Mouse (Mus musculus) limb, embryonic 15.5 days (tissue): ENCODE results near the gene Egf. TPM values are rescaled to one million over a fixed set of nuclear protein-coding genes. Genes with fewer than 3 reads are reported as not detected.

Experiments used
- ATAC-seq: fragments of 200-750 bp; cut with Nextera tagmentation; 2 replicates; pipeline ENCODE4 v1.8.0; 2017; ENCODE audit warnings: low read depth, moderate TSS enrichment; ENCODE audit not compliant: insufficient number of reproducible peaks, low FRiP score, low TSS enrichment
- H3K27ac ChIP-seq: fragments of 300-500 bp; sonication (generic); 2 replicates; pipeline ENCODE4 v1.5.1; 2015; ENCODE audit warnings: moderate library complexity, mild to moderate bottlenecking, inconsistent platforms
- H3K27me3 ChIP-seq: fragments of 300-500 bp; sonication (generic); 2 replicates; pipeline ENCODE4 v1.6.1; 2015; ENCODE audit warnings: inconsistent platforms
- H3K36me3 ChIP-seq: fragments of 300-500 bp; sonication (generic); 2 replicates; pipeline ENCODE4 v1.6.1; 2015; ENCODE audit warnings: inconsistent platforms
- H3K4me1 ChIP-seq: fragments of 300-500 bp; sonication (generic); 2 replicates; pipeline ENCODE4 v1.6.1; 2015; ENCODE audit warnings: inconsistent platforms
- H3K4me2 ChIP-seq: fragments of 300-500 bp; sonication (generic); 2 replicates; pipeline ENCODE4 v1.6.1; 2015; ENCODE audit warnings: mild to moderate bottlenecking, inconsistent platforms
- H3K4me3 ChIP-seq: fragments of 300-500 bp; sonication (generic); 2 replicates; pipeline ENCODE4 v1.5.1; 2015; ENCODE audit warnings: mild to moderate bottlenecking, inconsistent platforms
- H3K9ac ChIP-seq: fragments of 300-500 bp; sonication (generic); 2 replicates; pipeline ENCODE4 v1.6.1; 2015; ENCODE audit warnings: inconsistent platforms
- H3K9me3 ChIP-seq: fragments of 300-500 bp; sonication (generic); 2 replicates; pipeline ENCODE4 v1.6.1; 2016; ENCODE audit warnings: inconsistent platforms
- WGBS: fragments of 180-500 bp; shearing (Covaris S2); methylation state at CpG from one replicate; pipeline ENCODE4 v1.1.7; 2015; 5-methylcytosine and 5-hydroxymethylcytosine counted together
- polyA plus RNA-seq: library from polyadenylated mRNA; unstranded; fragments of >200 nt; fragmentation: Nextera tagmentation; extraction: Ambion mirVana; gene quantifications from 2 replicates; pipeline ENCODE4 v1.2.1, GENCODE M21; 2015

The Egf gene
- polyA plus RNA-seq, 1 experiment from 2014 or later = 1.9 TPM

GRCm38 (mm10) chr3:129698882-129699281 lies 56.2 kb downstream of the Egf start:
- Histone ChIP-seq H3K4me2 (no peak overlapping the region), H3K27ac (no peak overlapping the region), H3K27me3 (no peaks in the 10 kb centered on the region), H3K4me1 (no peaks in the 10 kb centered on the region), H3K4me3 (no peak overlapping the region), H3K36me3 (no peaks in the 10 kb centered on the region), H3K9me3 (no peaks in the 10 kb centered on the region), H3K9ac (no peak overlapping the region)
- no peak for ATAC-seq
- WGBS = 62% methylated on average over 8 of the region's 8 CpGs

DNA sequence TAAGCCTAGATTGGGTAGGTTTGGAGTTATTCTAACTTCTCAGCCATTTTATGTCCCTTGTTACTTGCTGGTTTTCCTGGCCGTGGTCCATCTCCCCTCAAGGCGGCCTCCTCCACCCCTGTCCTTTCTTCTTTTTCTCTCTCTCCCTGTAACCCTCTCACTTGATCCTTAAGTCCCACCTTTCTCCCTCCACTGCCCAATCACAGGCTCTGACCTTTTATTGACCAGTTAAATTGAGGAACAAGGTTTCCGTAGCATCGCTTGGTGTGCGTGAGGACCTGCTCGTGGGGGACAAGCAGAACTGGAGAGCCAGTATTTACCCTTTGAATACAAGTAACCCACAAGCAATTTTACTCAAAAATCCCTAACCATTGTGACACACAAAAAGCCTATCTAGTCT lies 56.8 kb downstream of the Egf start:
- Histone ChIP-seq H3K4me2 (no peak overlapping the region), H3K27me3 (no peaks in the 10 kb centered on the region), H3K4me3 (no peak overlapping the region), H3K9me3 (no peaks in the 10 kb centered on the region), H3K9ac (no peak overlapping the region), H3K4me1 (no peaks in the 10 kb centered on the region), H3K27ac (no peak overlapping the region), H3K36me3 (no peaks in the 10 kb centered on the region)
- 64% methylated on average over 6 of the region's 6 CpGs for WGBS
- no peak for ATAC-seq

GRCm38 (mm10) chr3:129697691-129698090 lies 57.4 kb downstream of the Egf start:
- no peak overlapping the region for H3K9ac ChIP-seq
- no peaks in the 10 kb centered on the region for H3K9me3 ChIP-seq
- no peaks in the 10 kb centered on the region for H3K27me3 ChIP-seq
- H3K4me3 ChIP-seq = no peak overlapping the region
- H3K4me2 ChIP-seq = no peak overlapping the region
- no peaks in the 10 kb centered on the region for H3K36me3 ChIP-seq
- ATAC-seq = no peak
- H3K4me1 ChIP-seq = no peaks in the 10 kb centered on the region
- H3K27ac ChIP-seq = no peak overlapping the region
- WGBS = 74% methylated on average over 10 of the region's 10 CpGs

DNA sequence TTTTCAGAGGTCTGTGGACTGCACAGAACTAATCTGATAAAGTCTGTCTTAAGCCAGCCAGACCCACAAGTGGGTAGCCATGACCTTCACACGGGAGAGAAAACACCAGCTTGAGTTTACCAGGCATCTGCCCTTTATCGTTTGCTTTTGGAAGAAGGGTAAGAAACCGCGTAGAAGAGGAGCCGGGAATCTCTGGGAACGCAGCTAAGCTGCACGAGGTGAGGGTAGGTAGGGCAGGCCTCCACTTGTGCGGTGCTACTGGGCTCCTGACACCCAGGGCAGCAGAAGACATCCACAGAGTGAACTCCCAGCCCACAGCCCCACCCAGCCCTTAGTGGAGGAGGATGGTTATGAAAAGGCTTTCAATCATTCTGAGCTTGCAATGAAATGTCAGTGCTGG lies 59.2 kb downstream of the Egf start:
- no peak overlapping the region for H3K4me3 ChIP-seq
- 80% methylated on average over 8 of the region's 8 CpGs for WGBS

GRCm38 (mm10) chr3:129693581-129693980 lies 61.5 kb downstream of the Egf start:
- Histone ChIP-seq H3K9me3 (no peaks in the 10 kb centered on the region), H3K36me3 (no peaks in the 10 kb centered on the region), H3K4me2 (no peak overlapping the region), H3K9ac (no peak overlapping the region), H3K27me3 (no peaks in the 10 kb centered on the region), H3K4me3 (no peak overlapping the region), H3K4me1 (no peaks in the 10 kb centered on the region), H3K27ac (0 out of 2 replicates have a peak overlapping the region, but pooled peaks have one; percentile 11)
- 0 out of 2 replicates have a peak, but pooled peaks have one; percentile 52 for ATAC-seq
- 72% methylated on average over 4 of the region's 4 CpGs for WGBS

More for the DNA sequence above, 59.2 kb downstream of the Egf start:
- no peak overlapping the region for H3K4me2 ChIP-seq
- H3K36me3 ChIP-seq = no peaks in the 10 kb centered on the region
- no peaks in the 10 kb centered on the region for H3K4me1 ChIP-seq
- no peak overlapping the region for H3K27ac ChIP-seq
- H3K9me3 ChIP-seq = no peaks in the 10 kb centered on the region
- no peak overlapping the region for H3K9ac ChIP-seq
- no peaks in the 10 kb centered on the region for H3K27me3 ChIP-seq
- ATAC-seq = no peak

- H3K4me2 ChIP-seq = no peak overlapping the region
- H3K9me3 ChIP-seq = no peaks in the 10 kb centered on the region
- H3K9ac ChIP-seq = no peak overlapping the region
- no peaks in the 10 kb centered on the region for H3K27me3 ChIP-seq
- no peaks in the 10 kb centered on the region for H3K4me1 ChIP-seq
- no peaks in the 10 kb centered on the region for H3K36me3 ChIP-seq
- H3K4me3 ChIP-seq = no peak overlapping the region
- no peak for ATAC-seq
- 62% methylated on average over 16 of the region's 16 CpGs for WGBS
- no peak overlapping the region for H3K27ac ChIP-seq
Measured at GRCm38 (mm10) chr3:129692816-129693215, 62.3 kb downstream of the Egf start.

DNA sequence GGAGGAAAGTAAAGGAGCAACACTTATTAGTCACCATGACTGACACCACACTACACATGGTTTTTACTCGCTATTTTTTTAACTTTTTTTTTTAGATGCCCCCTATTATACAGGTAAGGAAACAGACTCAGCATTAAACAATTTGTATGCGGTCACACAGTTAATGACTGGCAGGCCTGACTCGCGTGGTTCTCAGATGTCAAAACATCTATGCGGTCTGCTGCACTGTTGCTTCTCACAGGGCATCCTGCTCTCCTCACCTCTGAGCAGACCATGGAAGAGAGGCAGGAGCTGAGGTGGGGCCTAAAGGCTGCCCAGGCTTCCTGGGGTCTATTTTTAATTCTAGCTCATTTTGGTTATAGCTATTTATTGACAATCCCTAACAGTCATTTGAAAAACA lies 67.7 kb downstream of the Egf start:
- H3K4me1 ChIP-seq = no peaks in the 10 kb centered on the region
- no peaks in the 10 kb centered on the region for H3K9me3 ChIP-seq
- no peak overlapping the region for H3K4me2 ChIP-seq
- H3K27me3 ChIP-seq = no peaks in the 10 kb centered on the region
- no peak overlapping the region for H3K4me3 ChIP-seq
- ATAC-seq = no peak
- no peaks in the 10 kb centered on the region for H3K36me3 ChIP-seq
- 64% methylated on average over 5 of the region's 5 CpGs for WGBS
- H3K9ac ChIP-seq = no peak overlapping the region
- no peak overlapping the region for H3K27ac ChIP-seq

DNA sequence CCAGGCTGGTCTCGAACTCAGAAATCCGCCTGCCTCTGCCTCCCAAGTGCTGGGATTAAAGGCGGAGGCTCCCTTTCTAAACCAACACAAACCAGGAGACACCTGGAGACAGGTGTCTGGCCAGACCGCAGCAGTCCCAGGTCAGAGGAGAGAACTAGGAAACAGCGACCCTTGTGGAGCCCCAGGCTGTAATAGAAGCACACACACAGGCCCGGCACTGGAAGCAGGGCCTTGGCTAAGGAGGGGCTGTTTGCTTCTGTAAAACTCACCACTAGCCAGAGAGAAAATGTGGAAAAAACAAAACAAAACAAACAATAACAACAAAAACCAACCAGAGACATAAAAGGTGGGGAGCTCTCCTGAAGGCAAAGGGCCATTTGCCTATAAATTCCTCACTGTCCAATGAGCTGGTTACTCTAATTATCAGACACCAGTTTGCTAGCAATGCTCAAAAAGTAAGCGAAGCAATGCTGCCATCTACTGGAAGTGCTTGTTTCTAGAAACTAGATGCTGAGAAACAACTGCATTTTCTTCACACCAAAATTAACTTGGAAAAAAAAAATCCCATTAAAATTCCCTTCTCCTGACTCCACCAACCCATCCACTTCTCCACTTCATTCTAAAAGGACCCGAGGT lies 68.3 kb downstream of the Egf start:
- no peaks in the 10 kb centered on the region for H3K27me3 ChIP-seq
- no peak overlapping the region for H3K27ac ChIP-seq
- 49% methylated on average over 8 of the region's 8 CpGs for WGBS
- H3K4me2 ChIP-seq = no peak overlapping the region
- no peak overlapping the region for H3K9ac ChIP-seq
- no peaks in the 10 kb centered on the region for H3K9me3 ChIP-seq
- H3K36me3 ChIP-seq = no peaks in the 10 kb centered on the region
- no peaks in the 10 kb centered on the region for H3K4me1 ChIP-seq
- ATAC-seq = no peak
- no peak overlapping the region for H3K4me3 ChIP-seq

GRCm38 (mm10) chr3:129686196-129686595 lies 68.9 kb downstream of the Egf start:
- Histone ChIP-seq H3K4me1 (no peaks in the 10 kb centered on the region), H3K27ac (no peak overlapping the region), H3K4me3 (no peak overlapping the region), H3K4me2 (no peak overlapping the region), H3K36me3 (no peaks in the 10 kb centered on the region), H3K27me3 (no peaks in the 10 kb centered on the region), H3K9ac (no peak overlapping the region), H3K9me3 (no peaks in the 10 kb centered on the region)
- 83% methylated on average over 12 of the region's 12 CpGs for WGBS
- ATAC-seq = no peak

- no peak overlapping the region for H3K27ac ChIP-seq
- ATAC-seq = no peak
- no peak overlapping the region for H3K4me2 ChIP-seq
- no peaks in the 10 kb centered on the region for H3K9me3 ChIP-seq
- peaks cover 5% of the 10 kb centered on the region; the same call in 1 of the 2 replicates for H3K4me1 ChIP-seq
- H3K27me3 ChIP-seq = no peaks in the 10 kb centered on the region
- 76% methylated on average over 10 of the region's 10 CpGs for WGBS
- H3K36me3 ChIP-seq = no peaks in the 10 kb centered on the region
- no peak overlapping the region for H3K4me3 ChIP-seq
- H3K9ac ChIP-seq = no peak overlapping the region
Measured at GRCm38 (mm10) chr3:129683060-129683679, 71.9 kb downstream of the Egf start.

DNA sequence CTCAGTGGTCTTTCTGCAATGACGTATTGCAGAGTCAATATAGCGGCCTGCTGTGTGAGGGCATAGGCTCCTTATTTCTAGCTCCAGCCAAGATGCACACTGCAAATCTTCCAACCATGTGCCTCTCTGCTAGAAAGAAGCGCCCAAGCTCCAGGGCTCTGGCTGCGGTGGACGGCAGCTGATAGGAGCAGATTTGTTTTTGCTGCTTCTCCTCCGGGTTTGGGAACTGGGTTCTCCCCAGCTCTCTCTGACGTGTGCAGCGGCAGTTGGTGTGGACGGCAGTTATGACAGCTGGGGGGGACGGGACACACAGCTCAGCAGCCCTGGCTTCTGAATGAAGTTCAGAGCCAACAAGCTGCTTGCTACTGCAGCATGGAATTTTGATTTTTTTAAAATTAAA lies 72.7 kb downstream of the Egf start:
- Histone ChIP-seq H3K4me3 (no peak overlapping the region), H3K27ac (no peak overlapping the region), H3K4me1 (peaks cover 5% of the 10 kb centered on the region; the same call in 1 of the 2 replicates), H3K9ac (no peak overlapping the region), H3K9me3 (no peaks in the 10 kb centered on the region), H3K36me3 (no peaks in the 10 kb centered on the region), H3K4me2 (no peak overlapping the region), H3K27me3 (no peaks in the 10 kb centered on the region)
- WGBS = 80% methylated on average over 10 of the region's 10 CpGs
- no peak for ATAC-seq

GRCm38 (mm10) chr3:129681841-129682240 lies 73.3 kb downstream of the Egf start:
- H3K4me1 ChIP-seq = peaks cover 5% of the 10 kb centered on the region; the same call in 1 of the 2 replicates
- 96% methylated on average over 4 of the region's 4 CpGs for WGBS
- no peak overlapping the region for H3K9ac ChIP-seq
- no peaks in the 10 kb centered on the region for H3K36me3 ChIP-seq
- no peak overlapping the region for H3K4me2 ChIP-seq
- H3K27ac ChIP-seq = no peak overlapping the region
- H3K27me3 ChIP-seq = no peaks in the 10 kb centered on the region
- no peaks in the 10 kb centered on the region for H3K9me3 ChIP-seq
- no peak overlapping the region for H3K4me3 ChIP-seq
- ATAC-seq = no peak
